16 mouse cellular contexts compared by ENCODE assay signal in genomic region chr13:10540197-10540940, GRCm38 (mm10).
DNase-seq lines count a peak whose midpoint lies in the region; ATAC-seq and TF ChIP-seq lines count a peak whose summit lies in the region.
"Had no signal": no experiment of that assay in that cellular context is flagged by ENCODE, and none has a peak within 500 bp of the region (broad histone marks: within the 10 kb centered on the region; RNA-seq: fewer than 3 reads in every experiment).

No protein-coding gene starts in this region.

- TF ChIP-seq CTCF in brain, embryonic 14.5 days (IDR thresholded peaks at IDR 0.05; ENCODE audit: borderline replicate concordance, extremely low read depth, insufficient read depth, insufficient read length) = no peak

- H3K36me3 ChIP-seq in hindbrain, embryonic 15.5 days = no peaks in the 10 kb centered on the region
- H3K36me3 ChIP-seq in hindbrain, embryonic 13.5 days = no peaks in the 10 kb centered on the region
- no peaks in the 10 kb centered on the region for H3K36me3 ChIP-seq in midbrain, embryonic 13.5 days
- no peaks in the 10 kb centered on the region for H3K36me3 ChIP-seq in heart, embryonic 12.5 days
- H3K36me3 ChIP-seq: embryonic facial prominence, embryonic 12.5 days had no signal

- peak; percentile 49 for DNase-seq in brain, embryonic 14.5 days (ENCODE audit: low read depth)
- peak; percentile 19 to 22 for DNase-seq in cerebellum, postnatal 36 days
- DNase-seq in lung, postnatal 4 days = peak; percentile 40 to 46
- DNase-seq in kidney, adult 9 months = no peak
- DNase-seq: adrenal gland, postnatal 36 days; gastrocnemius, adult 2 months; kidney, adult 11 months; thymus, postnatal 4 days had no signal

- H3K4me3 ChIP-seq in hindbrain, embryonic 15.5 days = no peak overlapping the region
- H3K4me3 ChIP-seq in hindbrain, embryonic 13.5 days = no peak overlapping the region
- no peak overlapping the region for H3K4me3 ChIP-seq in midbrain, embryonic 13.5 days (replicated peaks)
- no peak overlapping the region for H3K4me3 ChIP-seq in heart, embryonic 12.5 days
- H3K4me3 ChIP-seq: embryonic facial prominence, embryonic 12.5 days; gastrocnemius, adult 2 months had no signal

- no peak overlapping the region for H3K4me2 ChIP-seq in hindbrain, embryonic 15.5 days
- H3K4me2 ChIP-seq in hindbrain, embryonic 13.5 days = no peak overlapping the region
- H3K4me2 ChIP-seq in midbrain, embryonic 13.5 days (replicated peaks) = no peak overlapping the region
- no peak overlapping the region for H3K4me2 ChIP-seq in heart, embryonic 12.5 days
- H3K4me2 ChIP-seq: embryonic facial prominence, embryonic 12.5 days had no signal

- no peak overlapping the region for H3K27ac ChIP-seq in hindbrain, embryonic 15.5 days (replicated peaks)
- H3K27ac ChIP-seq in hindbrain, embryonic 13.5 days = no peak overlapping the region
- no peak overlapping the region for H3K27ac ChIP-seq in midbrain, embryonic 13.5 days
- H3K27ac ChIP-seq in heart, embryonic 12.5 days (ENCODE audit: poor library complexity, severe bottlenecking) = no peak overlapping the region
- H3K27ac ChIP-seq: embryonic facial prominence, embryonic 12.5 days; gastrocnemius, adult 2 months; liver, embryonic 14.5 days had no signal

- 84% methylated on average over 8 of the region's 8 CpGs for WGBS in hindbrain, embryonic 15.5 days
- WGBS in hindbrain, embryonic 13.5 days = 87% methylated on average over 8 of the region's 8 CpGs
- WGBS in midbrain, embryonic 13.5 days = 87% methylated on average over 8 of the region's 8 CpGs
- 64% methylated on average over 8 of the region's 8 CpGs for WGBS in heart, embryonic 12.5 days

- 0 out of 2 replicates have a peak, but pooled peaks have one; percentile 19 for ATAC-seq in hindbrain, embryonic 15.5 days (ENCODE audit: low FRiP score, low read depth)
- ATAC-seq in hindbrain, embryonic 13.5 days (ENCODE audit: low FRiP score) = no peak
- ATAC-seq in midbrain, embryonic 13.5 days = no peak
- ATAC-seq in heart, embryonic 12.5 days (ENCODE audit: insufficient number of reproducible peaks, low FRiP score) = no peak
- ATAC-seq: midbrain, embryonic 16.5 days; Patski had no signal

- no peak for TF ChIP-seq POLR2A in brain, embryonic 14.5 days (IDR thresholded peaks at IDR 0.05; ENCODE audit: borderline replicate concordance, extremely low read depth, insufficient read depth, insufficient read length, poor library complexity, severe bottlenecking)

- no peaks in the 10 kb centered on the region for H3K27me3 ChIP-seq in hindbrain, embryonic 15.5 days
- no peaks in the 10 kb centered on the region for H3K27me3 ChIP-seq in hindbrain, embryonic 13.5 days
- H3K27me3 ChIP-seq in midbrain, embryonic 13.5 days = no peaks in the 10 kb centered on the region
- H3K27me3 ChIP-seq in heart, embryonic 12.5 days (replicated peaks) = no peaks in the 10 kb centered on the region
- H3K27me3 ChIP-seq: embryonic facial prominence, embryonic 12.5 days; Patski had no signal

- no peak overlapping the region for H3K9ac ChIP-seq in hindbrain, embryonic 15.5 days
- H3K9ac ChIP-seq in hindbrain, embryonic 13.5 days = no peak overlapping the region
- H3K9ac ChIP-seq in midbrain, embryonic 13.5 days (replicated peaks) = no peak overlapping the region
- no peak overlapping the region for H3K9ac ChIP-seq in heart, embryonic 12.5 days
- H3K9ac ChIP-seq: embryonic facial prominence, embryonic 12.5 days; liver, embryonic 14.5 days had no signal

- H3K9me3 ChIP-seq in hindbrain, embryonic 15.5 days = no peaks in the 10 kb centered on the region
- no peaks in the 10 kb centered on the region for H3K9me3 ChIP-seq in hindbrain, embryonic 13.5 days
- H3K9me3 ChIP-seq in midbrain, embryonic 13.5 days = no peaks in the 10 kb centered on the region
- peaks cover 3% of the 10 kb centered on the region for H3K9me3 ChIP-seq in heart, embryonic 12.5 days (replicated peaks)
- H3K9me3 ChIP-seq: embryonic facial prominence, embryonic 12.5 days had no signal

- no peaks in the 10 kb centered on the region for H3K4me1 ChIP-seq in hindbrain, embryonic 15.5 days (replicated peaks)
- no peaks in the 10 kb centered on the region for H3K4me1 ChIP-seq in hindbrain, embryonic 13.5 days (replicated peaks)
- H3K4me1 ChIP-seq in midbrain, embryonic 13.5 days (replicated peaks) = no peaks in the 10 kb centered on the region
- H3K4me1 ChIP-seq in heart, embryonic 12.5 days (replicated peaks) = no peaks in the 10 kb centered on the region
- H3K4me1 ChIP-seq: embryonic facial prominence, embryonic 12.5 days had no signal
